Mouse (Mus musculus) heart, postnatal 0 days (tissue): ENCODE results near the gene Parp11. TPM values are rescaled to one million over a fixed set of nuclear protein-coding genes. Genes with fewer than 3 reads are reported as not detected.
A peak's percentile ranks its signal among the peaks of the same experiment; 100 is the strongest.

Experiments
- ATAC-seq: fragments of 200-750 bp; cut with Nextera tagmentation; 2 replicates; pipeline ENCODE4 v1.8.0; 2017; ENCODE audit warnings: low read depth, moderate number of reproducible peaks, moderate library complexity; ENCODE audit not compliant: insufficient read depth
- DNase-seq: peaks from one replicate; pipeline ENCODE4 v3.0.0-alpha.2; 2016; ENCODE audit warnings: low spot score
- H3K27ac ChIP-seq: fragments of 300-500 bp; sonication (generic); 2 replicates; pipeline ENCODE4 v1.5.1; 2014; ENCODE audit warnings: low read depth, mild to moderate bottlenecking
- H3K27me3 ChIP-seq: fragments of 300-500 bp; sonication (generic); 2 replicates; pipeline ENCODE4 v1.6.1; 2014; ENCODE audit warnings: low read length, mixed read lengths; ENCODE audit not compliant: control insufficient read depth, insufficient read depth
- H3K36me3 ChIP-seq: fragments of 300-500 bp; sonication (generic); replicated peaks from 2 replicates; pipeline ENCODE4 v1.6.1; 2014; ENCODE audit warnings: low read length, mixed read lengths; ENCODE audit not compliant: control insufficient read depth, insufficient read depth
- H3K4me1 ChIP-seq: fragments of 300-500 bp; sonication (generic); 2 replicates; pipeline ENCODE4 v1.6.1; 2014; ENCODE audit warnings: antibody characterized with exemption; ENCODE audit not compliant: control insufficient read depth, insufficient read depth
- H3K4me2 ChIP-seq: fragments of 300-500 bp; sonication (generic); 2 replicates; pipeline ENCODE4 v1.6.1; 2014; ENCODE audit warnings: low read depth, mild to moderate bottlenecking, low read length, moderate library complexity
- H3K4me3 ChIP-seq: fragments of 300-500 bp; sonication (generic); 2 replicates; pipeline ENCODE4 v1.5.1; 2014; ENCODE audit warnings: low read depth, low read length
- H3K9ac ChIP-seq: fragments of 300-500 bp; sonication (generic); replicated peaks from 2 replicates; pipeline ENCODE4 v1.6.1; 2014; ENCODE audit warnings: low read depth, low read length, mixed read lengths
- H3K9me3 ChIP-seq: fragments of 300-500 bp; sonication (generic); replicated peaks from 2 replicates; pipeline ENCODE4 v1.6.1; 2016; ENCODE audit warnings: low read length; ENCODE audit not compliant: control insufficient read depth
- CTCF ChIP-seq: IDR thresholded peaks from 2 replicates; pipeline ENCODE4 v1.5.1; 2016; ENCODE audit warnings: antibody characterized with exemption, control low read depth, low read depth
- EP300 ChIP-seq: IDR thresholded peaks from 2 replicates; pipeline ENCODE4 v1.6.1; 2016; ENCODE audit warnings: antibody characterized with exemption, low read depth
- WGBS: fragments of 180-500 bp; shearing (Covaris S2); extraction: QIAGEN DNeasy Blood & Tissue Kit; methylation state at CpG from one replicate; pipeline ENCODE4 v1.1.7; 2014; 5-methylcytosine and 5-hydroxymethylcytosine counted together
- polyA plus RNA-seq: library from polyadenylated mRNA; unstranded; fragments of >200 nt; fragmentation: Nextera tagmentation; extraction: Ambion mirVana; gene quantifications from 2 replicates; pipeline ENCODE4 v1.2.1, GENCODE M21; 2015
- total RNA-seq: library from RNA; depleted of rRNA; stranded (reverse); fragments of >200 nt; gene quantifications from 2 replicates; pipeline ENCODE4 v1.2.3, GENCODE M21; 2014; ENCODE audit warnings: low replicate concordance

Parp11 gene
- total and polyA plus RNA-seq, 2 experiments from 2014 or later = 7.6 to 8.8 TPM

- Histone ChIP-seq H3K27me3 (no peaks in the 10 kb centered on the region), H3K4me2 (no peak overlapping the region), H3K4me3 (no peak overlapping the region), H3K9ac (no peak overlapping the region), H3K36me3 (no peaks in the 10 kb centered on the region), H3K9me3 (no peaks in the 10 kb centered on the region), H3K4me1 (no peaks in the 10 kb centered on the region), H3K27ac (no peak overlapping the region)
- DNase-seq = no peak
- TF ChIP-seq CTCF (no peak), EP300 (no peak)
- WGBS = 21% methylated on average over 9 of the region's 9 CpGs
- ATAC-seq = no peak
These were observed 75.7 kb downstream of the Parp11 start for GRCm38 (mm10) chr6:127522326-127522725.

- WGBS = 24% methylated on average over 8 of the region's 8 CpGs
- 0 out of 2 replicates have a peak, but pooled peaks cover 4% of the 10 kb centered on the region for H3K4me1 ChIP-seq
- ATAC-seq = no peak
These were observed 77.8 kb downstream of the Parp11 start for GRCm38 (mm10) chr6:127524442-127524841.

GRCm38 (mm10) chr6:127528625-127529024 lies 82.0 kb downstream of the Parp11 start:
- no peaks in the 10 kb centered on the region for H3K36me3 ChIP-seq
- no peak for ATAC-seq
- H3K9ac ChIP-seq = no peak overlapping the region
- 65% methylated on average over 7 of the region's 7 CpGs for WGBS
- no peak for DNase-seq
- peak overlapping the region; percentile 63; the same call in 1 of the 2 replicates for H3K27ac ChIP-seq
- no peak overlapping the region for H3K4me2 ChIP-seq
- no peaks in the 10 kb centered on the region for H3K27me3 ChIP-seq
- no peak overlapping the region for H3K4me3 ChIP-seq
- H3K4me1 ChIP-seq = peaks cover 24% of the 10 kb centered on the region
- no peaks in the 10 kb centered on the region for H3K9me3 ChIP-seq
- TF ChIP-seq EP300 = no peak
- TF ChIP-seq CTCF = no peak

More at GRCm38 (mm10) chr6:127524442-127524841, 77.8 kb downstream of the Parp11 start:
- H3K36me3 ChIP-seq = no peaks in the 10 kb centered on the region
- H3K27ac ChIP-seq = no peak overlapping the region
- TF ChIP-seq CTCF = peak; percentile 76
- TF ChIP-seq EP300 = no peak
- H3K4me2 ChIP-seq = no peak overlapping the region
- H3K4me3 ChIP-seq = no peak overlapping the region
- DNase-seq = peak; percentile 57
- no peaks in the 10 kb centered on the region for H3K9me3 ChIP-seq
- no peak overlapping the region for H3K9ac ChIP-seq
- no peaks in the 10 kb centered on the region for H3K27me3 ChIP-seq

GRCm38 (mm10) chr6:127529451-127529850 lies 82.8 kb downstream of the Parp11 start:
- 12% methylated on average over 2 of the region's 2 CpGs for WGBS
- Histone ChIP-seq H3K9ac (no peak overlapping the region), H3K4me2 (no peak overlapping the region), H3K4me3 (no peak overlapping the region), H3K4me1 (peaks cover 24% of the 10 kb centered on the region), H3K36me3 (no peaks in the 10 kb centered on the region), H3K9me3 (no peaks in the 10 kb centered on the region), H3K27me3 (no peaks in the 10 kb centered on the region), H3K27ac (peak overlapping the region; percentile 63)
- TF ChIP-seq CTCF (no peak), EP300 (peak; percentile 83)
- ATAC-seq (peak; percentile 96), DNase-seq (peak; percentile 85)

- Histone ChIP-seq H3K9ac (no peak overlapping the region), H3K9me3 (no peaks in the 10 kb centered on the region), H3K27ac (peak overlapping the region; percentile 63; the same call in 1 of the 2 replicates), H3K4me2 (no peak overlapping the region), H3K36me3 (no peaks in the 10 kb centered on the region), H3K4me3 (no peak overlapping the region), H3K27me3 (no peaks in the 10 kb centered on the region), H3K4me1 (peaks cover 24% of the 10 kb centered on the region)
- 33% methylated on average over 3 of the region's 3 CpGs for WGBS
- no peak for DNase-seq
- no peak for TF ChIP-seq EP300
- no peak for TF ChIP-seq CTCF
- no peak for ATAC-seq
These were observed 83.6 kb downstream of the Parp11 start for GRCm38 (mm10) chr6:127530206-127530605.
